Mouse (Mus musculus) bone marrow, adult 2 months (tissue): ENCODE results near the gene Esrrg.

ENCODE experiments used
- CTCF ChIP-seq: fragments of 200-500 bp; IDR thresholded peaks from 2 replicates; pipeline ENCODE4 v1.5.1; 2011; ENCODE audit warnings: low read length, control low read depth; ENCODE audit not compliant: control insufficient read depth, insufficient read depth
- POLR2A ChIP-seq: fragments of 200-500 bp; IDR thresholded peaks from 2 replicates; pipeline ENCODE4 v1.6.1; 2011; ENCODE audit warnings: low read depth, mild to moderate bottlenecking, control low read depth, low read length, borderline replicate concordance; ENCODE audit not compliant: control insufficient read depth

GRCm38 (mm10) chr1:187896291-187896690 is 287.7 kb downstream of the Esrrg start:
- TF ChIP-seq POLR2A (no peak), CTCF (no peak)
